Mouse (Mus musculus) embryonic fibroblast, embryonic 13.5 days (primary cell): ENCODE data around the gene Ebpl. TPM values are rescaled to one million over a fixed set of nuclear protein-coding genes. Genes with fewer than 3 reads are reported as not detected.
A peak's percentile ranks its signal among the peaks of the same experiment; 100 is the strongest.

ENCODE experiments used
- H3K27ac ChIP-seq: 2 replicates; pipeline ENCODE4 v1.5.1; 2012; ENCODE audit warnings: low read length, control low read depth, inconsistent platforms; ENCODE audit not compliant: insufficient read depth
- H3K4me1 ChIP-seq: 2 replicates; pipeline ENCODE4 v1.6.1; 2011; ENCODE audit warnings: low read length; ENCODE audit not compliant: control insufficient read depth, insufficient read depth
- H3K4me3 ChIP-seq: 2 replicates; pipeline ENCODE4 v1.5.1; 2011; ENCODE audit warnings: mild to moderate bottlenecking, control low read depth, low read length; ENCODE audit not compliant: insufficient read depth
- CTCF ChIP-seq: IDR thresholded peaks from 2 replicates; pipeline ENCODE4 v1.5.1; 2011; ENCODE audit warnings: mild to moderate bottlenecking, control low read depth, low read length, moderate library complexity, borderline replicate concordance; ENCODE audit not compliant: insufficient read depth
- POLR2A ChIP-seq: IDR thresholded peaks from 2 replicates; pipeline ENCODE4 v1.6.1; 2011; ENCODE audit warnings: low read depth, mild to moderate bottlenecking, control low read depth, low read length, moderate library complexity
- polyA plus RNA-seq: library from polyadenylated mRNA; stranded (reverse); fragments of >200 nt; gene quantifications from 2 replicates; pipeline ENCODE4 v1.2.4, GENCODE M21; 2011; ENCODE audit warnings: low read depth; ENCODE audit not compliant: missing spikeins, insufficient read length

Ebpl gene
- 6.4 and 7.3 TPM in 2 replicates for polyA plus RNA-seq

DNA sequence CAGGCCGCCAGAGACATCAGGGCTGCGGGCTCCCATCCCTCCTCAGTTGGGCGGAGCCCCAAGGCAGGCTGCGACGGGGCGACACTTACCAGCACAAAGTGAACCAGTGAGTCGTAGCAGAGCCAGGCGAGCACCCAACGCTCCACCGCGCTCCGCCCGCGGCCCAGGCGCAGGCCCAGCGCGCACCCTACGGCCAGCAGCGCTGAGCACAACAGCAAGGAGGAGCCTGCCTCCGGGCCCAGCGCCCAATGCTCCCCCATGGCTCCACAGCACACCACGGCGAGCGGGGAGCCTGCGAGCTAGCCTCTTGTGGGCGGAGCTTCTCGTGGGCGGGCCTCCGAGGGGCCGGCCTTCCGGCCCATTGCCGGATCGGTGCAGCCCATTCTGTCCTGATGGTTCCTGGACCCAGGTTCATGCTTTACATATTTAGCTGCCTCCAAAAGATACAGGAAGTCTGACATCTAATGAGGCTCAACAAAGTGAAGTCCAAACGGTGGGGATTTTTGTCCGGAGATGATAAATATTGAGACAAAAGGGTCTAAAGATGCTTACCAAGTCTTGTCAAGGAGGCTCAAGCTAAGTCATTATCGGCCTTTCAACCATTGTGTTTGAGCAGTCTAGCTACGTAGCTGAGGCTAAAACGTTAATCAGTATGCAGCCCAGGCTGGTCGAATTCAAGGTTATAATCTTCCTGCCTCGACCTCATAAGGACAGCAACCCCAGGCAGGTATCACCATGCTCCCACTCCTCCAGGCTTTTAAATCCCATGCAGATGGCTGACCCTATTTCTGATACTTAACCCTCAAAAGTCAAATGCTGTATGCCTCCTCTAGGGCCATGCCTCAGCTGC is at the start of gene Ebpl:
Gene Ebpl, minus strand, starts transcription at position 309 of the 850 bp plus-strand sequence.
- peaks cover 4% of the 10 kb centered on the region for H3K4me1 ChIP-seq
- peak within 1 kb of the TSS; percentile 39 for H3K4me3 ChIP-seq
- TF ChIP-seq CTCF = no peak
- TF ChIP-seq POLR2A = peak; percentile 76
- peak within 1 kb of the TSS; percentile 37 for H3K27ac ChIP-seq

DNA sequence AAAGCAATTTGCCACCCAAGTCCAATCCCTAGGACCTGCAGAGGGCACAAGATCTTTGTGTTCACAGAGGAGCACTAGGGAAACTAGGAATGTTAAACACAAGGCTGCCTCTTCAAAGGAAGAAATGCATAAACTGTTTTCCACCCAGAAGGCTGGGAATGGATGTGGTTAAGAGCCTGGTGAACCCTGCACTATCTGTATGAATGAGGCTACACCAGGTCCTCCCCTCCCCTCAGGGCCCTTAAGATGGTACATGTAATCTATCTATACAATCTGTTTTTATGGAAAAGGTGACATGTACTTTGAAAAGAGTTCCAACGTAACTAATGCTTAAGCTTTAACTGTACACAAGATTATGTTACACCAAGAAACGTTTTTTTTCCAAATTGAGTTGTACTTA is 49.8 kb upstream of the Ebpl start:
- TF ChIP-seq POLR2A (no peak), CTCF (no peak)

DNA sequence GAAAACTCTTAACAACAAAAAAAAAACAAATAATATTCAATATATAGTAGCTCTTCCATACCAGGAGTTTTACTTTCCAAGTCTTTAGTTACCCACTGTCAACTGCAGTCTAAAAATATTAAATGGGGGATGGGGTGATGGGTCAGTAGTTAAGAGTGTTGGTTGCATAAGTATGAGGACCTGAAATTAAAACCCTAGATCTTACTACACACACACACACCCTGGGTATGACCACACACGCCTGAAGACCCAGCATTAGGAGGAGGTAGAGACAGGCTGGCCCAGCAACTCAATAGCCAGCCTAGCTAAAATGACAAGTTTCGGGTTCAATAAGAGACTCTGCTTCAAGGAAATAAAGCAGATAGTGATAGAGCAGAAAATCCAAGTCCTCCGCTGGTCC is 46.8 kb upstream of the Ebpl start:
- Histone ChIP-seq H3K27ac (no peak overlapping the region), H3K4me3 (no peak overlapping the region)
- TF ChIP-seq POLR2A (no peak), CTCF (no peak)

More for the DNA sequence above, 49.8 kb upstream of the Ebpl start:
- peaks cover 10% of the 10 kb centered on the region for H3K4me1 ChIP-seq
- no peak overlapping the region for H3K4me3 ChIP-seq
- H3K27ac ChIP-seq = no peak overlapping the region

DNA sequence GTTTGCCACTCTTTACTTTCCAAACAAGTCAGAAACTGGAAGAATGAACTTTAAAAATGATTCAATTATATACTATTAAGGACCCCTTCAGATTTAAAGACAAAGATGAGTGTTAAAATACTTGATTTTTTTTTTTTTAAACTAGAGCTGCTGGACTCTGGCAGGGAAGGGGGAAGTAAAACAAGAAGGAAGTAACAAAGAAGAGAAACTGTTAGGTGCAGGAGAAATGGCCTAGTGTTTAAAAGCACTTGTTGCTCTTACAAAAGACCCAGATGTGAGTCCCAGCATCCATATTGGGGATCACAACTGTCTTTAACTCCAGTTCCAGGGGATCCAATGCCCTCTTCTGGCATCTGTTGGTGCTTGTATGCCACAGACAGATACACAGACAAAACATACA is 45.5 kb upstream of the Ebpl start:
- Histone ChIP-seq H3K4me1 (peaks cover 4% of the 10 kb centered on the region), H3K27ac (no peak overlapping the region), H3K4me3 (no peak overlapping the region)
- TF ChIP-seq CTCF = no peak

More for the DNA sequence above, 46.8 kb upstream of the Ebpl start:
- peaks cover 4% of the 10 kb centered on the region for H3K4me1 ChIP-seq

DNA sequence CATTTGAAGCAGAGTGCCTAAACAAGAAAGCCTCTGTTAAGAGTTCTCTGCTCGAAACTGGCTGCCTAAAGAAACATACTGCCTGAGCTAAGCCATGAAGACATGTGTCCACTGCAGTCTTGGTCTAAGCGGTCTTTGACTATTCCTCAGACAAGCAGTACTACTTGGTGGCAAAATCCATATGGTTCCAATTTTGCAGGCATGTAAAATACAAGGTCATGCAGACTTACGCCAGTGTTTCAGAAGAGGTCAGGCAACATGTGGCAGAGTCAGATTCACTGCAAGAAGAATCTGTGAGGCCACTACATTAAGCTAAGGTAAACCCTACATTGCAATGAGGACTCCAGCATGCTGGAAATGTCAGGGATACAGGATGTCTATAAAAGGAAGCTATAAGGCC is 44.7 kb upstream of the Ebpl start:
- H3K4me3 ChIP-seq = no peak overlapping the region
- peaks cover 4% of the 10 kb centered on the region for H3K4me1 ChIP-seq
- H3K27ac ChIP-seq = no peak overlapping the region
- no peak for TF ChIP-seq POLR2A
- no peak for TF ChIP-seq CTCF

DNA sequence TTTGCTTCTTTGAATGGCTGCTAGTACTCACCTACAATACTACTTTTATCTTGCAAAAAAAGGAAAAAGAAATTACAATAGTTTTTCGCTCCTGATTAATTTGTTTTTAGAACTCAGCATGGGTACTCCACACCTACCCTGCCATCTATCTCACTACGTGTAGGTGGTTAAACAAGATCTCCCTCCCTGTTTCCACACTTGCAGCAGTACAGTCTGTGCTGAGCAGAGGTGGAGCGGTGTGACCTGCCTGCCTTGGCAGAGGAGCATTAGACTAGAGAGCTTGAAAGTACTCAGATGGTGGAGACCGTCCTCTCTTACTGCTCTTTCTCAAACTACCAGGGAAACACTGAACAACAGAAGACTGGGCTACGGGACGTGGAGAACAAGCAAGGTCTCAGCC is 34.5 kb upstream of the Ebpl start:
- Histone ChIP-seq H3K27ac (no peak overlapping the region), H3K4me3 (no peak overlapping the region), H3K4me1 (no peaks in the 10 kb centered on the region; the same call in 1 of the 2 replicates)
- TF ChIP-seq CTCF (no peak), POLR2A (no peak)

DNA sequence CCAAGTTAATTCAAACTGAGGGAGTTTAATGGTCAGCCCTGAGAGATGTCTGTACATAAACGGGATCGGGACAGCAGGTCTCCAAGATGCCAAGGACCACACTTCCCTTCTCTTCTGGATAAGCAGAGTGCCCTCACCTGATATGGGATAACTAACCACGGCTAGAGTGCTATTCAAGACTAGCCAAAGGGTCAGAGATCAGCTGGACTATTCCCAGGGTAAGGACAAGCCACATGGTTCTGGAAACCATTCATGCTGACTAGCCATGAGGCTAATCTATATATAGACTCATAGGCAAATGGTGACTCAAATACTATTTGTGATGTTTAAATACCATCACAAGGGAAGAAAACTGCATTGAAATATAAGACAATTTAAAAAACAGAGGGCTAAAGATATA is 30.3 kb upstream of the Ebpl start:
- no peak for TF ChIP-seq CTCF
- no peak for TF ChIP-seq POLR2A
- H3K4me1 ChIP-seq = no peaks in the 10 kb centered on the region; the same call in 1 of the 2 replicates
- H3K4me3 ChIP-seq = no peak overlapping the region
- H3K27ac ChIP-seq = no peak overlapping the region

DNA sequence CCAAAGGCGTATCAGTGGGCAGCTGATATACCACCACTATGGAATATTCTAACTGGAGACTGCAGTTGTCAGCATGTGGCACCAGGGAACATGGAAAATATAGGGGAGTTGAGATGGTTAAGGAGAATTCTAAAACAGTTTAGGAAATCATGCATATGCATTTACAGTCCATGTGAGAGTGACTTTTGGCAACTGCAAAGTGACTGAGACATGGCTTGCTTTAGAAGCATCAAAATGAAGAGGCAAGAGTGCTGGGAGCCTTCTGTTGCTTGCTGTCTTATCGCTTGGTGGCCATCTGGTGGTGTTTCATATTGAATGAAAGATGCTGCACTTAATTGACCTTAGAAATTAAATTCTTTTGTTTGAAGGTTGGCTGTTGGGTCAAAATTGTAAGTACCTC is 7.1 kb upstream of the Ebpl start:
- TF ChIP-seq CTCF = no peak
- no peak for TF ChIP-seq POLR2A
- Histone ChIP-seq H3K4me3 (no peak overlapping the region), H3K27ac (no peak overlapping the region), H3K4me1 (no peaks in the 10 kb centered on the region; the same call in 1 of the 2 replicates)

DNA sequence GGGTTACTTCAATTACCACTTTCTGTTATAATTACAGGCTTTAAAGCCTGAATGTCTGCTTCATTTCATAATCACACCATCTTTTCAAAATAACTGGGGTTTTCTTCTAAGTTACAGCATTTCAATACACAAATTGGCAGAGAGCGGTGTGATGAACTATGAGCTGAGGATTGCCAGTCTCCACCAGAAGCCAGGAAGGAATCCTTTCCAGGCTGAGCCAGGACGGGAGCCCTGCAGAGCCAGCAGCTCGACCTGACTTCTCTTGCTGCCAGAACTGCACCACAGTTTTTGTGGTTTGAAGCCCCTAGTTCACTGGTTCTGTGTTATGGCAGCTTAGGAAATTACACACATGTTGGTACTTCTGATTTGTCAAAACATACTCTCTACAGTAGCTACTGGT is 4.4 kb upstream of the Ebpl start:
- peaks cover 4% of the 10 kb centered on the region for H3K4me1 ChIP-seq
- TF ChIP-seq CTCF = no peak
- TF ChIP-seq POLR2A = no peak

DNA sequence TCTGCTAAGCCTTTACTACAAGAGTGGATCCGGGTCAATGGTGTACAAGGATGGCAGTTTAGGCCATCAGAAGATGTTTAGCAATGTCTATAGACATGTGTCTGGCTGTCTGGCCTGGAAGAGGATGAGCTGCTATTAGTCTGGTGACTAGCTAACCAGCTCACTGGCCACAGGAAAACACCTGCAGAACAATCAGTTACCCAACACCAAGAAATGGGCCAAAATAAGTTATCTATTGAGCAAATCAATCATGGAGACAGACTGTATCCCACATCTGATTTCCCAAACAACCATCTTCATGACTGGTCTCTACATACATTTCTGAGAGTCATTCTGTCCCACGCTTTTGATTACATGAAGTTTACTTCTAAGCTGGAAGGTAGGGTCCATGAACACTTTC is 3.5 kb upstream of the Ebpl start:
- Histone ChIP-seq H3K27ac (no peak overlapping the region), H3K4me1 (peaks cover 4% of the 10 kb centered on the region), H3K4me3 (no peak overlapping the region)
- TF ChIP-seq CTCF = no peak
- TF ChIP-seq POLR2A = no peak

More for the DNA sequence above, 4.4 kb upstream of the Ebpl start:
- H3K4me3 ChIP-seq = no peak overlapping the region
- no peak overlapping the region for H3K27ac ChIP-seq
